Mouse (Mus musculus): Measurements from ENCODE around the gene Dnajb14.

GRCm38 (mm10) chr3:137920594-137920993, 53.1 kb downstream of the Dnajb14 start:
- no peak for TF ChIP-seq POLR2A (IDR thresholded peaks at IDR 0.05; ENCODE audit: extremely low read depth, insufficient read depth, low read length)
- TF ChIP-seq CTCF (IDR thresholded peaks at IDR 0.05; ENCODE audit: low read depth, low read length): no peak

Data from liver, adult 2 months (tissue).